Mouse (Mus musculus): ENCODE data around the gene Nav2. TPM values are rescaled to one million over a fixed set of nuclear protein-coding genes. Genes with fewer than 3 reads are reported as not detected.

Gene Nav2
- total and polyA plus RNA-seq, 3 experiments: 1.0 TPM; not detected in 2

GRCm38 (mm10) chr7:49164868-49165267, 256.4 kb downstream of the Nav2 start:
- Histone ChIP-seq H3K27me3 (ENCODE audit: insufficient read depth, low read length) (no peaks in the 10 kb centered on the region), H3K9me3 (replicated peaks) (peaks cover 80% of the 10 kb centered on the region), H3K4me1 (ENCODE audit: insufficient read depth, low read depth, low read length) (no peaks in the 10 kb centered on the region), H3K4me3 (ENCODE audit: low read depth, low read length) (no peak overlapping the region), H3K36me3 (replicated peaks) (no peaks in the 10 kb centered on the region)
- TF ChIP-seq CTCF (IDR thresholded peaks at IDR 0.05; ENCODE audit: low read depth, low read length): no peak
- no peak for TF ChIP-seq GATA2 (IDR thresholded peaks at IDR 0.05; ENCODE audit: borderline replicate concordance, low read depth, low read length)
- no peak for TF ChIP-seq TAL1 (conservative IDR thresholded peaks at IDR 0.05; ENCODE audit: low read depth, low read length)
- TF ChIP-seq GATA1 (IDR thresholded peaks at IDR 0.05; ENCODE audit: borderline replicate concordance, low read length): no peak
- no peak for TF ChIP-seq POLR2AphosphoS5 (IDR thresholded peaks at IDR 0.05; ENCODE audit: insufficient replicate concordance, low read depth, low read length)
- DNase-seq (ENCODE audit: low spot score) (no peak), ATAC-seq (ENCODE audit: extremely low read depth, insufficient number of reproducible peaks, low FRiP score, poor library complexity, severe bottlenecking) (no peak)

GRCm38 (mm10) chr7:49172926-49173325, 264.4 kb downstream of the Nav2 start:
- no peaks in the 10 kb centered on the region for H3K4me1 ChIP-seq (ENCODE audit: insufficient read depth, low read depth, low read length)
- H3K4me3 ChIP-seq (ENCODE audit: low read depth, low read length): no peak overlapping the region
- no peaks in the 10 kb centered on the region for H3K36me3 ChIP-seq (replicated peaks)
- DNase-seq (ENCODE audit: low spot score): no peak
- H3K27me3 ChIP-seq (ENCODE audit: insufficient read depth, low read length): no peaks in the 10 kb centered on the region
- H3K9me3 ChIP-seq (replicated peaks): peaks cover 84% of the 10 kb centered on the region
- no peak for ATAC-seq (ENCODE audit: extremely low read depth, insufficient number of reproducible peaks, low FRiP score, poor library complexity, severe bottlenecking)
- no peak for TF ChIP-seq TAL1 (conservative IDR thresholded peaks at IDR 0.05; ENCODE audit: low read depth, low read length)
- TF ChIP-seq CTCF (IDR thresholded peaks at IDR 0.05; ENCODE audit: low read depth, low read length): no peak
- no peak for TF ChIP-seq GATA2 (IDR thresholded peaks at IDR 0.05; ENCODE audit: borderline replicate concordance, low read depth, low read length)
- no peak for TF ChIP-seq GATA1 (IDR thresholded peaks at IDR 0.05; ENCODE audit: borderline replicate concordance, low read length)
- TF ChIP-seq POLR2AphosphoS5 (IDR thresholded peaks at IDR 0.05; ENCODE audit: insufficient replicate concordance, low read depth, low read length): no peak

- H3K4me1 ChIP-seq (ENCODE audit: insufficient read depth, low read depth, low read length): no peaks in the 10 kb centered on the region
- no peaks in the 10 kb centered on the region for H3K27me3 ChIP-seq (ENCODE audit: insufficient read depth, low read length)
- DNase-seq (ENCODE audit: low spot score) (no peak), ATAC-seq (ENCODE audit: extremely low read depth, insufficient number of reproducible peaks, low FRiP score, poor library complexity, severe bottlenecking) (no peak)
- H3K9me3 ChIP-seq (replicated peaks): peaks cover 82% of the 10 kb centered on the region
- TF ChIP-seq GATA2 (IDR thresholded peaks at IDR 0.05; ENCODE audit: borderline replicate concordance, low read depth, low read length) (no peak), CTCF (IDR thresholded peaks at IDR 0.05; ENCODE audit: low read depth, low read length) (no peak), TAL1 (conservative IDR thresholded peaks at IDR 0.05; ENCODE audit: low read depth, low read length) (no peak), GATA1 (IDR thresholded peaks at IDR 0.05; ENCODE audit: borderline replicate concordance, low read length) (no peak), POLR2AphosphoS5 (IDR thresholded peaks at IDR 0.05; ENCODE audit: insufficient replicate concordance, low read depth, low read length) (no peak)
- no peaks in the 10 kb centered on the region for H3K36me3 ChIP-seq (replicated peaks)
- H3K4me3 ChIP-seq (ENCODE audit: low read depth, low read length): no peak overlapping the region
Measured at GRCm38 (mm10) chr7:49175784-49176409, 267.4 kb downstream of the Nav2 start.

- Histone ChIP-seq H3K36me3 (replicated peaks) (no peaks in the 10 kb centered on the region), H3K4me1 (ENCODE audit: insufficient read depth, low read depth, low read length) (no peaks in the 10 kb centered on the region), H3K9me3 (replicated peaks) (peaks cover 82% of the 10 kb centered on the region), H3K27me3 (ENCODE audit: insufficient read depth, low read length) (no peaks in the 10 kb centered on the region), H3K4me3 (ENCODE audit: low read depth, low read length) (peak overlapping the region; percentile 9; the same call in 1 of the 2 replicates)
- TF ChIP-seq GATA2 (IDR thresholded peaks at IDR 0.05; ENCODE audit: borderline replicate concordance, low read depth, low read length): no peak
- TF ChIP-seq TAL1 (conservative IDR thresholded peaks at IDR 0.05; ENCODE audit: low read depth, low read length): no peak
- no peak for TF ChIP-seq GATA1 (IDR thresholded peaks at IDR 0.05; ENCODE audit: borderline replicate concordance, low read length)
- no peak for TF ChIP-seq CTCF (IDR thresholded peaks at IDR 0.05; ENCODE audit: low read depth, low read length)
- no peak for TF ChIP-seq POLR2AphosphoS5 (IDR thresholded peaks at IDR 0.05; ENCODE audit: insufficient replicate concordance, low read depth, low read length)
- ATAC-seq (ENCODE audit: extremely low read depth, insufficient number of reproducible peaks, low FRiP score, poor library complexity, severe bottlenecking) (no peak), DNase-seq (ENCODE audit: low spot score) (no peak)
Measured at GRCm38 (mm10) chr7:49176590-49177201, 268.2 kb downstream of the Nav2 start.

GRCm38 (mm10) chr7:49178217-49178616, 269.7 kb downstream of the Nav2 start:
- no peaks in the 10 kb centered on the region for H3K36me3 ChIP-seq (replicated peaks)

GRCm38 (mm10) chr7:49181010-49181409, 272.5 kb downstream of the Nav2 start:
- Histone ChIP-seq H3K4me3 (ENCODE audit: low read depth, low read length) (no peak overlapping the region), H3K36me3 (replicated peaks) (no peaks in the 10 kb centered on the region), H3K4me1 (ENCODE audit: insufficient read depth, low read depth, low read length) (no peaks in the 10 kb centered on the region), H3K27me3 (ENCODE audit: insufficient read depth, low read length) (no peaks in the 10 kb centered on the region), H3K9me3 (replicated peaks) (peaks cover 78% of the 10 kb centered on the region)
- no peak for TF ChIP-seq POLR2AphosphoS5 (IDR thresholded peaks at IDR 0.05; ENCODE audit: insufficient replicate concordance, low read depth, low read length)
- no peak for TF ChIP-seq TAL1 (conservative IDR thresholded peaks at IDR 0.05; ENCODE audit: low read depth, low read length)
- TF ChIP-seq CTCF (IDR thresholded peaks at IDR 0.05; ENCODE audit: low read depth, low read length): no peak
- TF ChIP-seq GATA1 (IDR thresholded peaks at IDR 0.05; ENCODE audit: borderline replicate concordance, low read length): no peak
- TF ChIP-seq GATA2 (IDR thresholded peaks at IDR 0.05; ENCODE audit: borderline replicate concordance, low read depth, low read length): no peak
- ATAC-seq (ENCODE audit: extremely low read depth, insufficient number of reproducible peaks, low FRiP score, poor library complexity, severe bottlenecking) (no peak), DNase-seq (ENCODE audit: low spot score) (no peak)

More at GRCm38 (mm10) chr7:49178217-49178616, 269.7 kb downstream of the Nav2 start:
- no peak for TF ChIP-seq CTCF (IDR thresholded peaks at IDR 0.05; ENCODE audit: low read depth, low read length)
- TF ChIP-seq POLR2AphosphoS5 (IDR thresholded peaks at IDR 0.05; ENCODE audit: insufficient replicate concordance, low read depth, low read length): no peak
- no peak for TF ChIP-seq GATA1 (IDR thresholded peaks at IDR 0.05; ENCODE audit: borderline replicate concordance, low read length)
- TF ChIP-seq TAL1 (conservative IDR thresholded peaks at IDR 0.05; ENCODE audit: low read depth, low read length): no peak
- Histone ChIP-seq H3K9me3 (replicated peaks) (peaks cover 80% of the 10 kb centered on the region), H3K27me3 (ENCODE audit: insufficient read depth, low read length) (no peaks in the 10 kb centered on the region), H3K4me1 (ENCODE audit: insufficient read depth, low read depth, low read length) (no peaks in the 10 kb centered on the region), H3K4me3 (ENCODE audit: low read depth, low read length) (no peak overlapping the region)
- no peak for ATAC-seq (ENCODE audit: extremely low read depth, insufficient number of reproducible peaks, low FRiP score, poor library complexity, severe bottlenecking)
- no peak for DNase-seq (ENCODE audit: low spot score)
